Mouse (Mus musculus) B cell, adult 67 days (primary cell): ENCODE results near the gene Zfp72. TPM values are rescaled to one million over a fixed set of nuclear protein-coding genes. Genes with fewer than 3 reads are reported as not detected.

ENCODE experiments used
- total RNA-seq, 2 experiments: library from RNA; stranded (reverse); gene quantifications; 4 replicates each; pipeline ENCODE4 v1.2.4; 2023

Gene Zfp72
- total RNA-seq = 1 to 10 TPM; 2.4 to 3.0 TPM

GRCm38 (mm10) chr13:74390371-74390990, at the start of gene Zfp72:
Gene Zfp72, minus strand, starts transcription at chr13:74390836.

GRCm38 (mm10) chr13:74399298-74399839, 8.7 kb upstream of the Zfp72 start, which contains the start of gene Ftl1-ps1:
Gene Ftl1-ps1, plus strand, starts transcription at chr13:74399694.

GRCm38 (mm10) chr13:74363859-74364235, 26.8 kb downstream of the Zfp72 start, which contains the start of gene Lrrc14b:
Gene Lrrc14b, minus strand, starts transcription at chr13:74364005.

GRCm38 (mm10) chr13:74349566-74350434, 40.8 kb downstream of the Zfp72 start, which contains the start of the genes Sdha and Ccdc127:
Gene Sdha, minus strand, starts transcription at chr13:74350280.
Gene Ccdc127, plus strand, starts transcription at chr13:74350309.

Other genes starting within 250 kb of the Zfp72 start
- 10 to 100 TPM; 46.9 to 52.2 TPM for gene Exoc3, start 182.1 kb downstream of the Zfp72 start, total RNA-seq
- gene Ahrr, start 98.5 kb downstream of the Zfp72 start, total RNA-seq = under 1 TPM in 1 of 2 experiments, not detected in 1; 0.78 TPM
- gene Pdcd6, start 73.3 kb downstream of the Zfp72 start, total RNA-seq = 10 to 100 TPM; 73.2 to 79.2 TPM
- gene Sdha, start 40.6 kb downstream of the Zfp72 start, total RNA-seq = 100 to 1,000 TPM; 181 to 206 TPM
- 10 to 100 TPM; 23.6 to 35.5 TPM for gene Ccdc127, start 40.5 kb downstream of the Zfp72 start, total RNA-seq
- not detected for gene Lrrc14b, start 26.8 kb downstream of the Zfp72 start, total RNA-seq
- 100 to 1,000 TPM; 514 to 545 TPM for gene Ftl1-ps1, start 8.9 kb upstream of the Zfp72 start, total RNA-seq
- 10 to 100 TPM in 1 of 2 experiments, 1 to 10 TPM in 1; 9.3 to 10.7 TPM for gene Zfp825, start 103.2 kb upstream of the Zfp72 start, total RNA-seq
- gene Erap1, start 248.7 kb upstream of the Zfp72 start, total RNA-seq = 10 to 100 TPM; 83.7 to 88.3 TPM